Mouse (Mus musculus) brain, embryonic 14.5 days (tissue): ENCODE data around the gene Rbmx. TPM values are rescaled to one million over a fixed set of nuclear protein-coding genes. Genes with fewer than 3 reads are reported as not detected.
A peak's percentile ranks its signal among the peaks of the same experiment; 100 is the strongest.

Source experiments
- DNase-seq: peaks from one replicate; pipeline ENCODE4 v3.0.0-alpha.2; 2011; ENCODE audit warnings: low read depth
- CTCF ChIP-seq: fragments of 200-500 bp; IDR thresholded peaks from 2 replicates; pipeline ENCODE4 v1.5.1; 2012; ENCODE audit warnings: inconsistent platforms, mild to moderate bottlenecking, moderate library complexity, borderline replicate concordance; ENCODE audit not compliant: insufficient read depth, insufficient read length; ENCODE audit errors: extremely low read depth
- POLR2A ChIP-seq: fragments of 200-500 bp; IDR thresholded peaks from 2 replicates; pipeline ENCODE4 v1.6.1; 2012; ENCODE audit warnings: mild to moderate bottlenecking, inconsistent platforms, borderline replicate concordance; ENCODE audit not compliant: poor library complexity, insufficient read depth, insufficient read length, severe bottlenecking; ENCODE audit errors: extremely low read depth
- polyA plus RNA-seq: library from polyadenylated mRNA; depleted of rRNA; stranded (reverse); fragments of >200 nt; gene quantifications from 2 replicates; pipeline ENCODE4 v1.2.3, GENCODE M21; 2012; rRNA removed

The Rbmx gene
- polyA plus RNA-seq = 191 and 229 TPM in 2 replicates

DNA sequence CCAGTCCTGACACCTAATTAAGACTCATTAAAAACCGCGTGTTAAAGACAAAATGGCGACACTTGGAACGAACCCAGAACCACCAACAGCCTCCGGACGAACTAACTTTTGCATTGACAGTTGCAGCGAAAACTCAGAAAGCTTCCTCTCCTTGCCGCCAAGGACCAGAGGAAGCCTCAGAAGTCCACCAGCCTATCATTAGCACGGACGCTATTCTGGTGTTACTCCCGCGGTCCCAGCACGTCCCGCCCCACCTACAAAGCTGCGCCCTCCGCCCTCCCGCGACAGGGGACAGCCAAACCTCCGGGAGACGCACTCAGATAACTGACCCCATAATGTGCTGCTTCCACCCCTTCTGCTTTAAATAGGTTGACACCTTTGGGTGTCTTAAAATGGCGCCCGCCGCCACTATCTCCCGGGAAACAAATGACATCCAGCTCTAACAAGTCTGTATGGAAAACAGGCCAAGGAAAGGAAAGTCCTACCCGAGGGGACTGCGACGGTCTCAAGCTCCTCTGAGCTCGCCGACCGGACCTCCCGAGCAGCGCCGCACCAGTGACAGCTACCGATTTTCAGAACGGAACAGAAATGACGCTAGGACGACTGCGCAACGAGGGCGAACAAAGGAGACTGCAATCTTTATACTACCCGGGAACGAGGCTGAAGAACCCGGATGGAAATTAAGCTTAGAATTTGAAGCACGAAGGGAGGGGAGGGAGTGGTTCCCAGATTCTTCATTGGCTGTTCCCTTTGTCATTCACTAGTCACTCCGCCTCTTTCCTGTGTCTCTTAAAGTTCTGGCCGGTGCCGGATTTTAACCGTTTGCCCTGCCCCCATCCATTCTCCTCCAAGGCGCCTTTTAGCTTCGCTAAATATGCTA lies at the start of gene Rbmx:
Rbmx (minus strand) TSS at position 670 of the 880 bp plus-strand sequence.
- TF ChIP-seq POLR2A = peak; percentile 75; the same call in 1 of the 2 replicates
- no peak for TF ChIP-seq CTCF
- peak; percentile 98 for DNase-seq

DNA sequence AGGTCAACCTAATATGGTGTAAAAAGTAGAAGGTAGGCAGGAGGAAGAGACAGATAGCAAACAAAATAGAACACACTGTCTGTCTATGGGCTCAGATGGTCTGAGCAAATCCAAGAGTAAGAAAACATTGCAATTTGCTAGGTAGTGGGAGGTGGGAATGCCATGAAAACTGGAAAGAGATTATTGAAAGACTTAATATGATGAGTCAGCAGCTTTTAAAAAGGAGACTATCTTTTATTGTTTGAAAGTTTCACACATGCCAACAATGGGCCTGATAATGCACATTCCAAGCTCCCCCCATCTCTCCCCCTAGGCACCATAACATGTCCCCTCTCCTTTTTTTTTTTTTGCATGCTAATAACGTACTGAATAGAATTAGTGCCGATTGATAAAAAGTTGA lies 41.1 kb upstream of the Rbmx start:
- no peak for TF ChIP-seq POLR2A
- no peak for TF ChIP-seq CTCF
- DNase-seq = no peak

DNA sequence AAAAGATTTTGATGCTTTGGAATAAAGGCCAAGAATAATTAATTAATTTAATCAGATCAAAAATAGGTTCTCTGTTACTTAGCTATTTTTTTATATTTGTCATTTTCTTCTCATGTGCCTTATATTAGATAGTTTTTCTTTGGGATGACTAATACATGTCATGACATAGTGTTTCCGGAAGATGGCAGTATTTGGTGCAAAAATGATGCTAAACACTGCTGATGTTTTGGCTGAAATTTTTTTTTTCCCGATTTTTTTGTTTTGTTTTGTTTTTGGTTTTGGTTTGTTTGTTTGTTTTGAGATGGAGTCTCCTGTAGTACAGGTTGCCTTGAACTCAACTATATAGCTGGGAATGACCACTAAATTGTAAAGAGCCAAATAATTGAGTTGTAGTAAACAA lies 38.8 kb upstream of the Rbmx start:
- peak; percentile 32 for DNase-seq
- no peak for TF ChIP-seq POLR2A
- TF ChIP-seq CTCF = no peak

DNA sequence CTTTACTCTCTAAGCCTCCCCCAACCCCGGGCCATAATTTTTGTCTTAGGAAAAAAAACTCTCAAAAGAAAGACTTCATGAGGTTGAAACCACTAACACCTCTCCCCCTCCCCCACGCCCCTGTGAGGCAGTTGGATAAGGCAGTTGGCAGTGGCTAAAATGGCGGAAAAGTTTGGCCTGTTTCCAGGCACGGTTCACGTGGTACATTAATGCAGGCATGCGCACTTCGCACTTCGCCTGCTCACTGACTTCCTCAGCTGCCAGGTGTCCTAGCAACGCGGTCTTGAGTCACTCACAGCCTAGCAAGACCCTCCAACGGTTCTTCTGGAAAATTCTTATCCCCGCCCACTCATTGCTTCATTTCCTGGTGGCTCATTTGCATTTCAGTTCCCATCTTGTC lies 15.9 kb upstream of the Rbmx start, which contains the start of gene Gm364:
Gm364 (plus strand) TSS at position 386 of the 400 bp plus-strand sequence.
- no peak for DNase-seq
- TF ChIP-seq POLR2A (no peak), CTCF (no peak)

- peak; percentile 43; the same call in 1 of the 2 replicates for TF ChIP-seq CTCF
- no peak for TF ChIP-seq POLR2A
- peak; percentile 45 for DNase-seq
Measured at GRCm38 (mm10) chrX:57403651-57404050, 10.8 kb upstream of the Rbmx start.

GRCm38 (mm10) chrX:57401388-57401787 lies 8.6 kb upstream of the Rbmx start:
- no peak for DNase-seq
- TF ChIP-seq POLR2A (no peak), CTCF (no peak)

GRCm38 (mm10) chrX:57393412-57393811 lies 576 bp upstream of the Rbmx start:
- peak; percentile 47 for DNase-seq
- TF ChIP-seq POLR2A (no peak), CTCF (no peak)

DNA sequence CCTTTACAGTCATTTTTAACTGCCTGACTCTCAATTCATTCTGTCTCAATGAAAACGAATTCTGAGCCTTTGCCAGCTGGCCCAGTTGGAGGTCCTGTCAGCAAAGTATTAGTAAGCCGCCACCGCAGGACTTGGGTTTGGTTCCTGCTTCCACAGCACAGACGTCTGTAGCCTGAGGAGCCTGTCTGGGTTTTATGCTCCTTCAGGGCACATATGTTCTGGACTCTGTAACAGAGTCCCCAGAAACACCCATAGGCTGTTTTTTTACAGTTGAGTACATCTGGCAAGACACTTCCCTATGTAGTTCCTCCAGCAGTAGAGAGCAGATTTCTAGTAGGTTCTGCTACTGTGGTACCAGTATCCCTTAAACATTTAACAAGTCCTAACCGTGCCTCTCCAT lies 11.9 kb downstream of the Rbmx start:
- DNase-seq = peak; percentile 25
- TF ChIP-seq POLR2A (no peak), CTCF (no peak)

DNA sequence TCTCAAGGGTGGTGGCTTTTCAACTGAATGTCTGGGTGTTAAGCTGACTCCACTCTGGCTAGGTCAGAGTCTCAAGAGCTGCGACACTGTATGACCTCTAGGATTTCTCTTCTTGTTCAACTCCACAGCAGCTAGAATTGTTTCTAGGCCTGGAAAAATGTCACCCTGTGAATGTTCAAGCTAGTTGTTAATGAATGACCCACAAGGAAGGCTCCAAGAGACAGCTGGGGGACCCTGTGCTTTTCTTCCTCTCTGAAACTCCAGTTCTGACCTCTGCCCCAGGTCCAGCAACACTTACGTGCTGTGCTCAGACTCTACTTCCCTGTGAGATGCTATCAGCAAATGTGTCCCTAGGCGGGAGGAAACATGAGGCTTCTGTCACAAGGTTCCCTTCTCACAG lies 14.3 kb downstream of the Rbmx start:
- TF ChIP-seq CTCF (no peak), POLR2A (no peak)
- DNase-seq = no peak

GRCm38 (mm10) chrX:57377096-57377495 lies 15.7 kb downstream of the Rbmx start:
- DNase-seq = no peak
- TF ChIP-seq CTCF (no peak), POLR2A (no peak)

DNA sequence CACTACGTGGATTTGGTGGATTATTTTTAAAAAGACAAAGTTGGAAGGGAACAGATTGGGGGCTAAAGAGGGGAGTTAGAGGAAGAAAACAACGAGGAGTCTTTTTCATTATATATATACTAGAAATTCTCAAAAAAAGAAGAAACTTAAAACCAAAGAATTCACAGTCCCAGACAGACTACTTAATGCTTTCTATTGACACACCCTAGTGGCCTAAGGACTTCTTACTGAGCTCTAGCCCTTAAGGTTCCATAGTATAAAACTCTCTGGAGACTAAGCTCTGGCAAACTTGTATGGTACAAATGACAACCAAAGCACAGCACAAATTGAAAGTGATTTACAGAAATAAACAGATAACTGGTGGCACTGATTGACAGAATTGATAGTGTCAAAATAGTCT lies 18.8 kb downstream of the Rbmx start:
- no peak for DNase-seq
- no peak for TF ChIP-seq POLR2A
- TF ChIP-seq CTCF = no peak

- DNase-seq = no peak
- no peak for TF ChIP-seq CTCF
- TF ChIP-seq POLR2A = no peak
Measured at GRCm38 (mm10) chrX:57373543-57373942, 19.3 kb downstream of the Rbmx start.

GRCm38 (mm10) chrX:57372965-57373364 lies 19.9 kb downstream of the Rbmx start:
- no peak for TF ChIP-seq POLR2A
- TF ChIP-seq CTCF = no peak
- DNase-seq = no peak
